Mouse (Mus musculus) skeletal muscle tissue, adult 2 months (tissue): ENCODE data around the gene Zfp36.

Source experiments
- DNase-seq: peaks from one replicate; pipeline ENCODE4 v3.0.0-alpha.2; 2012; ENCODE audit warnings: low read depth, low spot score

Gene Zfp36

GRCm38 (mm10) chr7:28370051-28370450 lies 10.0 kb downstream of the Zfp36 start:
- no peak for DNase-seq

- no peak for DNase-seq
Observed at GRCm38 (mm10) chr7:28368276-28368920, 11.7 kb downstream of the Zfp36 start.

GRCm38 (mm10) chr7:28367663-28368275 lies 12.3 kb downstream of the Zfp36 start:
- no peak for DNase-seq

- no peak for DNase-seq
Observed at GRCm38 (mm10) chr7:28362441-28363060, 17.5 kb downstream of the Zfp36 start.

- no peak for DNase-seq
Observed at GRCm38 (mm10) chr7:28361647-28362341, 18.3 kb downstream of the Zfp36 start.

- no peak for DNase-seq
Observed at GRCm38 (mm10) chr7:28360291-28360690, 19.8 kb downstream of the Zfp36 start.

- DNase-seq: no peak
Observed at GRCm38 (mm10) chr7:28359854-28360253, 20.2 kb downstream of the Zfp36 start.

- DNase-seq: no peak
Observed at GRCm38 (mm10) chr7:28358431-28358830, 21.6 kb downstream of the Zfp36 start.

GRCm38 (mm10) chr7:28357984-28358383 lies 22.1 kb downstream of the Zfp36 start:
- DNase-seq: no peak

- no peak for DNase-seq
Observed at GRCm38 (mm10) chr7:28356981-28357380, 23.1 kb downstream of the Zfp36 start.

- DNase-seq: no peak
Observed at GRCm38 (mm10) chr7:28355221-28355620, 24.8 kb downstream of the Zfp36 start.

GRCm38 (mm10) chr7:28354596-28354995 lies 25.5 kb downstream of the Zfp36 start:
- no peak for DNase-seq

- DNase-seq: no peak
Observed at GRCm38 (mm10) chr7:28354113-28354581, 25.9 kb downstream of the Zfp36 start.

- DNase-seq: no peak
Observed at GRCm38 (mm10) chr7:28353267-28353666, 26.8 kb downstream of the Zfp36 start.

GRCm38 (mm10) chr7:28351676-28352191 lies 28.3 kb downstream of the Zfp36 start:
- no peak for DNase-seq

- DNase-seq: peak; percentile 98
Observed at GRCm38 (mm10) chr7:28350155-28350883, 29.7 kb downstream of the Zfp36 start, which contains the start of gene Rps16. TSS of gene Rps16 (plus strand) at chr7:28350652.

GRCm38 (mm10) chr7:28348601-28349000 lies 31.5 kb downstream of the Zfp36 start:
- DNase-seq: no peak

- DNase-seq: no peak
Observed at GRCm38 (mm10) chr7:28347746-28348145, 32.3 kb downstream of the Zfp36 start.

- peak; percentile 46 for DNase-seq
Observed at GRCm38 (mm10) chr7:28344637-28345036, 35.4 kb downstream of the Zfp36 start.

- DNase-seq: no peak
Observed at GRCm38 (mm10) chr7:28341381-28341780, 38.7 kb downstream of the Zfp36 start.

GRCm38 (mm10) chr7:28339213-28339917 lies 40.7 kb downstream of the Zfp36 start:
- DNase-seq: peak; percentile 76
